ENCODE assay signal across 7 mouse cellular contexts in genomic region chr10:39209161-39210025, GRCm38 (mm10). TPM values are rescaled to one million over a fixed set of nuclear protein-coding genes. Genes with fewer than 3 reads are reported as not detected.
DNase-seq lines count a peak whose midpoint lies in the region; ATAC-seq lines count a peak whose summit lies in the region.

No protein-coding gene starts in this region.

- DNase-seq in right cerebral cortex, adult 18-20 months, result peak; percentile 6
- no peak for DNase-seq in right cerebral cortex, postnatal 36 days (ENCODE audit: low spot score in 2 of 2)
- DNase-seq in embryo, embryonic 11 days, result peak; percentile 47
- DNase-seq in heart, adult 9 months (ENCODE audit: low spot score in 2 of 2), result peak; percentile 40 to 45
- peak; percentile 39 for DNase-seq in lung, postnatal 10 days
- no peak for DNase-seq in adipocyte (ENCODE audit: low spot score)

- ATAC-seq in granulocyte monocyte progenitor cell, adult 5-6 weeks (replicated peaks; ENCODE audit: poor library complexity, severe bottlenecking), result no peak

RNA-seq across cellular contexts. Expression of gene Ccn6, which starts 45.8 kb away (rescaled TPM):
- not detected in 2 replicates for total RNA-seq in granulocyte monocyte progenitor cell, adult 5-6 weeks (2014; fragmentation: Nextera tagmentation)
- not detected in 2 replicates for total RNA-seq in granulocyte monocyte progenitor cell, adult 5-6 weeks (2017)

Comparison
In these comparisons a context has a peak if more than half of its experiments do, and no peak if none do; other contexts are left out.
1. DNase-seq: peak in right cerebral cortex, adult 18-20 months (single experiment), embryo, embryonic 11 days (single experiment), heart, adult 9 months (2 of 2) and lung, postnatal 10 days (single experiment); none in right cerebral cortex, postnatal 36 days (0 of 2) and adipocyte (single experiment).